Mouse (Mus musculus): ENCODE results near the gene Yipf3.
A peak's percentile ranks its signal among the peaks of the same experiment; 100 is the strongest.

The Yipf3 gene

DNA sequence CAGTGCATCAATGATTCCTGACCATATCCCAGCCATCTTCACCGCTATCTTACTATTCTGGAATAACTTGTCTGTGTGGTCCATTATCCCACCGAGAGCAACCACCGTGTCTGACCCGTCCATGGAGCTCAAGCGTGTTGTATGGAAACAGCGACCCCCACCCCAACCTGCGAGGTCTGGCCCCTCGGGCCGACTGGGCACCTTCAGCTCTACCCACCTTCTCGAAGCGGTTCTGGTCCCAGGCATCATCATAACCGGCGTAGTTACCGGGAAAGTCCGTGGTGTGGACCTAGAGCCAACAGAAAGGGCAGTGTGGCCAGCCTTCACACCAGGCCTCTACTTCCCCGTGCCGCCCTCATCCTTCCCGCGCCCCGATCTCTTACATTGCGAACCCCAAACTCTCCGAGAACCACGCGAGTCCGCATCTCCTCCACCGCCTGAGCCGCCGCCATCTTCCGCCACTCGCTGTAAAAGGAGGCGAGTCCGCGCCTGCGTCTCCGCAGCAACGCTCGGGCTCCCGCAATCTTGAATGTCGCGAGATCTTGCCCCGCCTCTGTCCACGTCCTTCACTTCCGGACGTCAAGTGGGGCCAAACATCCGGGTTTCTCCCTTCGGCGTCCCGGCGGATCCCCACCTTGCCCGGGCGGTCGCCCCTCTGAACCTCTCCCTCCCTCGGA is at the start of gene Yipf3, which contains the start of gene Polr1c:
TSS of gene Yipf3 (plus strand) at position 569 of the 677 bp plus-strand sequence.
TSS of gene Polr1c (minus strand) at position 543 of the 677 bp plus-strand sequence.
- peak; percentile 97 for DNase-seq

DNA sequence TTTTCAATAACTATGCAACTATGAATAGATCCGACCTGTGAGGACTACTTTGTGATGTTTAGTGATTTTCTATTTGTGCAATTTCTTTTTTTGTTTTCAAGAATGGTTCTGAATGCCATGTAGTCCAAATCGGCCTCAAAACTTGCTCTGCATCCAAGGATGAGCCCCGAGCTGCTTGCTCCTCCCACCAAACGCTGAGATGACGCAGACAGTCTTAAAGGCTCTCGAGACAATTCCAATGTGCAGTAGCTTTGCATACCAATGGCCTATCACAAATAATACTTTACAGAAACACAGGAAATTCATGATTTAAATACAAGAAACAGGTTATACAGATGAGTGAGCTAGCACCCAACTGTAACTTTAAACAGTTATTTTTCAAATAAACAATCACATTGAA is 46.7 kb upstream of the Yipf3 start:
- no peak for DNase-seq

DNA sequence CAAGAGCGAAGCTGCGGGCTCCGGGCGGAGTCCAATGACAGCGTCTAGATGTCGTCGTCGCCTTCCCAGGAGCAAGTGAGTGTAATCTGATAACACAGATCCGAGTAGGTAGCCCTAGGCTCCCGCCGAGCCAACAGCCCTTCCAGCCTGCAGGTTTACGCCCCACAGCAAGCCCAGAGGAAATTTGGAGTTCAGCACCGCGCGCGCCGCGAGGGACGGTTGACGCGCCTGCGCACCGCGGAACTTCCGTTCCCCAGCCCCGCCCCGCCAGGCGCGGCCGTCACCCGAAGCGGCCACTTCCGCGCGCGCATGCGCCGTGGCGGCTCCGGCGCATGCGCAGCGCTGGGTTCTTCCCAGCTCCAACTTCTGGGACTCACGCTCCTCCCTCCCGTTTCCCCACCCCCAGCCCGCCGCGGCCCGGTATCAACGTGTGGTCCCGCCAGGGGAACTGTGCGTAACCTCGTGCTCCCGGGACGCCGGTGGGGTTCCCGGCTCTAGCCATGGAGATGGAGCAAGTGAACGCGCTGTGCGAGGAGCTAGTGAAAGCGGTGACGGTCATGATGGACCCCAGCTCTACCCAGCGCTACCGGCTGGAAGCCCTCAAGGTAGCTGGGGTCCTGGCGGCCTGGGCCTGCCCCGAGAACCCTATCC is 45.3 kb upstream of the Yipf3 start, which contains the start of the genes Polh and Xpo5:
TSS of gene Polh (minus strand) at position 225 of the 651 bp plus-strand sequence.
TSS of gene Xpo5 (plus strand) at position 362 of the 651 bp plus-strand sequence.
- DNase-seq, result peak; percentile 92

DNA sequence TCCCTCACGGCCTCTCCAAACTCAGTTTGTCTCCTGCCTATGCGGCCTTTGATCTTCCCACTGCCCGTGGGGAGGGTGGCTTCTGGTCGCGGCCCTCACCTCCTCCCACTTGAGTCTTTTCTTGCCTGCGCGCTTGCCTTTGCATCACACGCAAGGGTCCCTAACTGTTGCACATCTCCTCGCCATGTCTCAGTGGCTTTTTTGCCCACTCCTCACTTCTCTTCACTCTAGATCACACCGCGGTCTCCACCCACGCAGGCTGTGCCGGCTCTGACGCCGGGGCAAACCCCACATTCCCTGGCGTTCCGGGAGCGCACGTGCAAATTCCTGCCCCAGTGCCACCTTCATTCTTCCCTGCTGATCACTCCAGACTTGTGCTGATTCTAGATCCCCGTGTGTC is 44.8 kb upstream of the Yipf3 start:
- DNase-seq, result peak; percentile 29

DNA sequence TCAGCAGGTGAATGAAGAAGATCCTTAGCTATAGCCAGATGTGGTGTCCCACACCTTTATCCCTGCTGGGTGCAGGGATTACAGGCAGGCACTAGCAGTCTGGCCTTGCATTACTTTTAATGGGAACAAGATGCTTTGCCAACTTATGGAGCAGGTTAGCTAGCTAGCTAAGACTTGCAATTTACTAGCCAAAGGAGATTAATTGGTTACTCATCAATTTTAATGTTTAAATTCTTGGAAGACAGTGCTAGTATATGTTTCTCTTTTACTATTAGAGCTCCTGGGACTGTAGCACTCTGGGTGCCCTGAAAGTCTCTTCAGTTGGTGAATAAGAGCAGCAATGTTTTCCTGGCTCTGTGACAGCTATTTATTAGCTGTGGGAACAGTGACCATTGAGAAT is 41.2 kb upstream of the Yipf3 start:
- DNase-seq, result no peak

DNA sequence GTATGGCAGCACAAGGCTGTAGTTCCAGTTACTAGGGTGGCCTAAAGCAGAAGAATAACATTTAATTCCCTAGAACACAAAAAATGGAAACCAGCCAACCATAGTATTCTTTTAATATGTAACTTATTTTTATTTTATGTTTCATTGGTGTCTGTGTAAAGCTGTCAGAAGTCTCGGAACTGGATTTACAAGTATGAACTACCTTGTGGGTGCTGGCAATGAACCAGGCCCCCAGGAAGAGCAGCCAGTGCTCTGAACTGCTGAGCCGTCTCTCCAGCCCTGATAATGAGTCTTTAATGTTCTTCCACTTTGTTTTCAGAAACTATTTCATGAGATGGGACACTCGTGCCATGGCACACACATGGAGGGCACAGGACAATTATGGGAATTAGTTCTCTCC is 37.3 kb upstream of the Yipf3 start:
- no peak for DNase-seq

DNA sequence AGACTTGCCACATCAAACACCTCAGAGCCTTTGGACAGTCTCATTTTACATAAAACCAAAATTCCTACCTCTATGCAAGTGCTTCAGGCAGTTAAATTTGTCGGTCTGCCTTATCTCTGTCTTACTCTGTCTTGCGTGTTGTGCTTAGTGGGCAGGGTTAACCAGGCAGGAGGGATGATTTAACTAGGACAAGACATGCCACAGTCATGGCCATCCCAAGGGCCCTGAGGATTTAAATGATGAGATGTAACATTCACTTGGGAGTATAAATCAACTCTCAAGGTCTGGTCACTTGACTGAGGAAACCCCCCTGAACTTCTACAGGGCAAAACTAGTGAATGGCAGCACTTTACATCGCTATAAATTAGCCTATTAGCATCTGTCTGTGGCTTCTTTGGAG is 26.3 kb upstream of the Yipf3 start:
- no peak for DNase-seq

- DNase-seq, result no peak
Observed at GRCm38 (mm10) chr17:46227576-46227975, 20.3 kb upstream of the Yipf3 start.

DNA sequence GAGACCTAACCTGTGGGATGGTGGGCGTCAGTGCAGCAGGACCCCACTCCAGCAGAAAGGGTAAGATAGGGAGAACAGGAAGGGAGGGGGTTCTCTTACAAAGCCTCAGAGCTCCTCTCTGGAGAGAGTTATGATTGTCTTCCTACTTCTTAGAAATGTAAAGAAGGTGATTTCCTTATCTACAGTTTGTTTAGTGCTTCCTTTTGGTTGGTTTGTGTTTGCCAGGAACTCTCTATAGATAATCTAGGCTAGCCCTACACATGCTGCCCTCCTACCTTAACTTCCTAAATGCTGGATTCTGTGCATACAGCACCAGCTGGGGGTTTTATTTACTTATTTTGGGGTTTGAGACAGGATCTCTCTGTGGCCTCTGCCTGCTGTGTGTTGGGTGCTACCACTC is 11.8 kb upstream of the Yipf3 start:
- DNase-seq, result no peak

DNA sequence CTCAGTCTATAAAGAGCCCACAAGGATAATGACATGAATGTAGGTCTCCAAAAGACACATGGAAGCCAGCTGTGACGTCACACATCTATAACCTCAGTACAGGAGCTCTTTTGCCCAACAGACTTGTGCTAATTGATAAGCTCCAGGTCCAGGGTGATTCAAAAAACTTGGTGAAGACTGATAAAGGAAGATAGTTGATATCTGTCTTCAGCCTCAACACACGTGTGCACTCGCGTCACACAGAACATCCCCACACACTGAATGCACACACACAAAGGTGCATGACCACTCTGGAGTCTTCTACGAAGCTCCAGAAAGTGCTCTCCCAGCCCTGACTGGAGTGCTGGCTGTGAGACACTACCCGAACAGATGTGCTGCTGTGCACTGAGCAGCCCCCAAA is 10.8 kb upstream of the Yipf3 start:
- DNase-seq, result no peak

DNA sequence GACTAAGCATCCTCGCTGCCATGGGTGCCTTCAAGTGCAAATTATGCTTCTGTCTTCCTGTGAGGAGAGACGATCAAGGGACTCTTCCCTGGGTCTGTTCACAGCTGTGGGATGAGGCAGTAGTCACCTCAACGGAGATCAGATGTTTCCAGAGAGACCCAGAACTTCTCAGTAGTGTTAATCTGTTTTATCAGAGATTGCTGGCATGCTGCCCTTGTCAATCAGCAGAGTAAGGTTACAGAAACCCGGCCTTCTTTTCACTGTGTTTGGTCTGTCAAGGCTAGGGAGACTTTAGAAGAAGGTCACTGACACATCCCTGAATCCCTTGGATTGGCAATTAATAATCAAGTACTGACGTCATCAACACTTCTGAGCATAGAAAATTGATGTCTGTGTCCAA is 10.4 kb upstream of the Yipf3 start:
- DNase-seq, result no peak

- DNase-seq, result no peak
Observed at GRCm38 (mm10) chr17:46239516-46240114, 8.3 kb upstream of the Yipf3 start.

DNA sequence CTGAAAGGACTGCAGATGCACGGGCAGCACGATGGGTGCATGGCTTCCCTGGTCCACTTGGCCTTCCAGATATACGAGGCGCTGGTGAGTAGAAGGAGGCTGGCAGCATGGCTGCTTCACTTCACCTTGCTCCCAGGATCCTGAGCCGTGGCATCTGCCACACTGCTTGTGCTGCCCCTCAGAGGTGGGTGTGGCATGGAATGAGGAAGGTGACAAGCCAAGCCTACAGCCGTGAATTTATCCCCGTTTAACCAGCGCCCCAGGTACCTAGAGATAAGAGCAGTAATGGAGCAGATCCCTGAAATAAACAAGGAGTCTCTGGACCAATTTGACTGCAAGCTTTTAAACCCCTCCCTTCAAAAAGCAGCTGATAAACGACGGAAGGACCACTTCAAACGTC is 6.4 kb upstream of the Yipf3 start:
- no peak for DNase-seq

GRCm38 (mm10) chr17:46242274-46242673 is 5.6 kb upstream of the Yipf3 start:
- no peak for DNase-seq

DNA sequence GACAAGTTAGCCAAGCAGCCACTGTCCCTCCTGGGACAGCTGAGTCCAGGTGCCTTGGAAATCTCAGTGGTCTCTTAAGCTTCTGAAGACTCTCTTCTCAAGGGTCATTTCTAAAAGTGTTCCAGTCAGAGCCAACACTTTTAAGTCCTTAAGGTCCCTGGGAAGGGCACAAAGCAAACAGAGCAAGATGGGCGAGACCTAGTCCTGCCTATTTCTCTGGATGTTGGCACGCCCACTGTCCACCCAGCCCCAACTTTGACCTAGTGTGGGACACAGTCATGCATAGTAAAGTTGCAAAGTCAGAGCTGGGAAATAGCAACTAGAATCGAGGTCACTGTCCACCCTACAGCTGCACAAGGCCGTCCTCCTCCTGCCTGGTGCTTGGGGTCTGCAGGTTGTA is 4.9 kb upstream of the Yipf3 start:
- DNase-seq, result peak; percentile 49

GRCm38 (mm10) chr17:46243624-46244023 is 4.3 kb upstream of the Yipf3 start:
- DNase-seq, result no peak

- peak; percentile 69 for DNase-seq
Observed at GRCm38 (mm10) chr17:46244579-46244978, 3.3 kb upstream of the Yipf3 start.

DNA sequence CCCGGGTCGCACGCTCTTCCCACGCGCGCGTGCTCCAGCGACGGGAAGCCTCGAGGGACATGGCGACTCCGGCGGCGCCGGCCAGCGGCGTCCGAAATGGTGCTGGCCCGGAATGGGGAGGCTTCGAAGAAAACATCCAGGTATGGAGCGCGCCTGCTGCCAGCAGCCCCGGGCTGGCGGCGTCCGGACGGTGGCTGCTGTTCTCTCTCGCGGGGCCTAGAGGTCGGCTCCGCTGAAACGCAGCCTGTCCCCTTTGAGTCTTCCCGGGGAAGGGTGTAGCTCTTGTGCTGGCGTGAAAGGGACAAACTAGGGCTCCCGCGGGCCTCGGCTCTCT is 276 bp downstream of the Yipf3 start:
- DNase-seq, result no peak

GRCm38 (mm10) chr17:46251174-46251573 is 3.3 kb downstream of the Yipf3 start:
- DNase-seq, result no peak

- DNase-seq, result no peak
Observed at GRCm38 (mm10) chr17:46252571-46253451, 4.9 kb downstream of the Yipf3 start.

DNA sequence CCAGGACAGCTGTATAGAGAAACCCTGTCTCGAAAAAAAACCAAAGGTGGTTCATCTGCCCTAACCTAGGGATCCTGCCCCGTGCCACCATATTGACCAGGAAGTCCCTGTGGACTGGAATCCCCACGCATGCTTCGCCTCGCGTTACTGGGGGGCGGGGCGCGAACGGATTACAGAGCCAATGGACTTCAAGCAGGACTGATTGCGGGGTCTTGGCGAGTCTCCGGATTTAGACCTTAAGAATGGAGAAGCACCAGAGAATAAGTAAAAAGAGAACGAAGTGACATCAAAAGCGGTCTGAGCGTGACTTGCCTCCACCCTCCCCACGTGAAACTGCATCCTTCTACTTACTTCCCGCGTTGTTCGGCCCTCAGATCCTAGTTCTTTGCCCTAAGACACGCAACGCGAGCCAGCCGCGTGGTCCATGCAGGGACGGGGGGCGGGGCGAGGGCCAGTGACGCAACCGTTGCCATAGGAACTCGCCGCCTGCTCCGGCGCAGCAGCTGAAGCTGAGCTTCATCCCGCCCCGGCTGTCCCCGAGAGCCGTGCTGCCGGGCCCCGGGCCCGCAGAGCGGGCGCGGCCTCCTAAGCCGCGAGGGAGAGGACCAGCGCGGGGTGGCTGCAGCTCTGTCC is 5.7 kb downstream of the Yipf3 start, which contains the start of gene Lrrc73:
TSS of gene Lrrc73 (plus strand) at position 80 of the 633 bp plus-strand sequence.
- DNase-seq, result peak; percentile 94

- no peak for DNase-seq
Observed at GRCm38 (mm10) chr17:46254106-46254505, 6.2 kb downstream of the Yipf3 start.

DNA sequence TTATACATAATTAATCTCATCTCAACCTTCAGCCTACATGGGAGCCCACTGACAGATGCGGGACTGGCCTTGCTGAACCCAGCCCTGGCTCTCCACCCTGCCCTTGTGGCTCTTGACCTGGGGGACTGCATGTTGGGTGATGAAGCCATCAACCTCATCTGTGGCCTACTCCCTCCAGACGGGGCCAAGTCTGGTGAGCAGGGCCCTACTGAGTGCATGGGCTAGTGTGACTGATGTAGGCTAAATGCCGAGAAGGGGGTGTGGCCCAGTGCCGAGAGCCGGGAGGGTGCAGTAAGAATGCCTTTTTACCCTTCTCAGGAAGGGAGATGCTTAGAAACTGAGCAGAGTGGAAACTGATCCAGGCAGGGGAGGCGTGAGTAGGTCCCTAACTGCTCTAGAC is 7.3 kb downstream of the Yipf3 start:
- DNase-seq, result no peak
